Mouse (Mus musculus) thymus, adult 18-20 months (tissue): ENCODE results near the gene Brca2.

Experiments used
- DNase-seq, 2 experiments: peaks; one replicate each; pipeline ENCODE4 v3.0.0; 2022; ENCODE audit warnings: mixed read lengths in 2 of 2

Brca2 gene

GRCm38 (mm10) chr5:150599301-150600294, 77.2 kb downstream of the Brca2 start:
- DNase-seq: no peak

- peak in 1 of 2 experiments; percentile 47 for DNase-seq
Observed at GRCm38 (mm10) chr5:150600554-150601440, 78.4 kb downstream of the Brca2 start.

- DNase-seq: no peak
Observed at GRCm38 (mm10) chr5:150601441-150602230, 79.2 kb downstream of the Brca2 start.

GRCm38 (mm10) chr5:150606131-150606530, 83.7 kb downstream of the Brca2 start:
- DNase-seq: no peak

- DNase-seq: no peak
Observed at GRCm38 (mm10) chr5:150607631-150608030, 85.2 kb downstream of the Brca2 start.

GRCm38 (mm10) chr5:150611136-150611535, 88.7 kb downstream of the Brca2 start:
- no peak for DNase-seq

- DNase-seq: peak; percentile 40 to 63
Observed at GRCm38 (mm10) chr5:150611697-150612096, 89.3 kb downstream of the Brca2 start.

- DNase-seq: no peak
Observed at GRCm38 (mm10) chr5:150614054-150614453, 91.6 kb downstream of the Brca2 start.

- DNase-seq: no peak
Observed at GRCm38 (mm10) chr5:150616216-150616615, 93.8 kb downstream of the Brca2 start.

- DNase-seq: no peak
Observed at GRCm38 (mm10) chr5:150616731-150617130, 94.3 kb downstream of the Brca2 start.

GRCm38 (mm10) chr5:150618599-150619355, 96.3 kb downstream of the Brca2 start:
- DNase-seq: no peak
